Mouse (Mus musculus): ENCODE data around the gene Neurod6. TPM values are rescaled to one million over a fixed set of nuclear protein-coding genes. Genes with fewer than 3 reads are reported as not detected.
"Not testable (repeated sequence)": the region's sequence is repeated elsewhere in the genome, so short reads cannot be mapped to it uniquely, and the experiment has no call there.

Gene Neurod6
- polyA plus RNA-seq (2015; fragmentation: Nextera tagmentation; extraction: Ambion mirVana), result 0.09 and 0.29 TPM in 2 replicates

DNA sequence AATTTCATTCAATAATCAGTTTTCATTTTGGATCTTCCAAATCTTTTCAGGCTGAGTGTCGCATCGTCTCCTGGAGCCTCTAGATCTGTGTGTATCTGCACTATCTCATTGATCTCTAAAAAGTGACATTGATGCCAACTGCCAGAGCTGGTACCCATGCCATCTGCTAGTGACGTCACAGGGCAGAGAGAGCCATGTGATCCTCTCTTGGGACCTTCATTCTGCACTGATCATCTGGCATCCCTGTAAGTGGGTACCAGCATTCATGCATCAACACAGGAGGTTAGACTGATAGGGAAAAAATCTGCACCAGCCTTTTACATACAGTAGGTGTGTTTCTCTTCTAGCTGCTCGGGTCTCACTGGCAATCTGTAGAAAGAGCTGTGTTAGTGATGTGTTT is at the start of gene Neurod6:
Neurod6 (minus strand) TSS at position 290 of the 400 bp plus-strand sequence.
- Histone ChIP-seq H3K36me3 (no peaks in the 10 kb centered on the region), H3K4me1 (0 out of 2 replicates have a peak, but pooled peaks cover 4% of the 10 kb centered on the region), H3K27me3 (peaks cover 22% of the 10 kb centered on the region), H3K9ac (no peak within 1 kb of the TSS), H3K9me3 (no peaks in the 10 kb centered on the region), H3K27ac (no peak within 1 kb of the TSS), H3K4me3 (no peak within 1 kb of the TSS), H3K4me2 (no peak within 1 kb of the TSS)
- no peak for ATAC-seq (ENCODE audit: borderline replicate concordance, extremely low read depth, low FRiP score, low TSS enrichment)
- WGBS, result 67% methylated on average over 4 of the region's 4 CpGs

- Histone ChIP-seq H3K4me1 (no peaks in the 10 kb centered on the region), H3K27me3 (no peaks in the 10 kb centered on the region), H3K9me3 (no peaks in the 10 kb centered on the region), H3K27ac (no peak overlapping the region), H3K36me3 (no peaks in the 10 kb centered on the region), H3K4me3 (no peak overlapping the region), H3K4me2 (no peak overlapping the region), H3K9ac (no peak overlapping the region)
- WGBS, result 31% methylated on average over 5 of the region's 5 CpGs
- no peak for ATAC-seq (ENCODE audit: borderline replicate concordance, extremely low read depth, low FRiP score, low TSS enrichment)
These were observed 36.1 kb upstream of the Neurod6 start for GRCm38 (mm10) chr6:55717209-55717608.

GRCm38 (mm10) chr6:55715446-55715845 is 34.4 kb upstream of the Neurod6 start:
- no peaks in the 10 kb centered on the region for H3K36me3 ChIP-seq
- H3K27me3 ChIP-seq, result no peaks in the 10 kb centered on the region
- H3K4me3 ChIP-seq, result no peak overlapping the region
- H3K9ac ChIP-seq, result no peak overlapping the region
- WGBS, result 53% methylated on average over 6 of the region's 6 CpGs
- 0 out of 2 replicates have a peak overlapping the region, but pooled peaks have one; percentile 26 for H3K27ac ChIP-seq
- H3K9me3 ChIP-seq, result no peaks in the 10 kb centered on the region
- H3K4me2 ChIP-seq, result no peak overlapping the region
- no peaks in the 10 kb centered on the region for H3K4me1 ChIP-seq
- ATAC-seq (ENCODE audit: borderline replicate concordance, extremely low read depth, low FRiP score, low TSS enrichment), result peak; percentile 31; the same call in 1 of the 2 replicates

DNA sequence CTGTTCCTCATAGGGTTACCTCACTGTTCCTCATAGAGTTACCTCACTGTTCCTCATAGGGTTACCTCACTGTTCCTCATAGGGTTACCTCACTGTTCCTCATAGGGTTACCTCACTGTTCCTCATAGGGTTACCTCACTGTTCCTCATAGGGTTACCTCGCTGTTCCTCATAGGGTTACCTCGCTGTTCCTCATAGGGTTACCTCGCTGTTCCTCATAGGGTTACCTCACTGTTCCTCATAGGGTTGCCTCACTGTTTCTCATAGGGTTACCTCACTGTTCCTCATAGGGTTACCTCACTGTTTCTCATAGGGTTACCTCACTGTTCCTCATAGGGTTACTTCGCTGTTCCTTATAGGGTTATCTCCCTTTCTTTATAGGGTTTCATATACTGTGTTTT is 29.9 kb upstream of the Neurod6 start:
- H3K4me2 ChIP-seq; H3K9ac ChIP-seq; H3K27ac ChIP-seq; H3K4me3 ChIP-seq; ATAC-seq (ENCODE audit: borderline replicate concordance, extremely low read depth, low FRiP score, low TSS enrichment); H3K4me1 ChIP-seq; H3K9me3 ChIP-seq; H3K27me3 ChIP-seq; H3K36me3 ChIP-seq: not testable (repeated sequence)
- WGBS, result 68% methylated on average over 3 of the region's 4 CpGs

DNA sequence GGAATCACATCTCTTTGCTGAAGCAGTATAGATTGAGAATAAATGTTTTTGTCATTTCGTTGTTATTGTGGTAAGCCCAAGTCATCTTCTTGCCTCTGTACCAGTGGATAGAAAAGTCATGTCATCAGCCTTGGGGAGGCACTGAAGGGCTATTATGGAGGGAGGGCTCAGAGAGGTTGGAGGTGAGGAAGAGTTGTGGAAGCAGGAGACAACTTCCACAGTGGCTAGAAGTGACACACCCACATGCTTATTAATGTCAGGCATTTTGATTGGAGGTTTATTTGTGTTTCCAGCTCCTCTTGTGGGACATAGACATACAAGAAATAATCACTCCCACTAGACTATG is 23.7 kb upstream of the Neurod6 start:
- Histone ChIP-seq H3K4me3 (no peak overlapping the region), H3K36me3 (no peaks in the 10 kb centered on the region), H3K27me3 (no peaks in the 10 kb centered on the region), H3K4me1 (no peaks in the 10 kb centered on the region), H3K4me2 (no peak overlapping the region), H3K27ac (no peak overlapping the region), H3K9ac (no peak overlapping the region), H3K9me3 (no peaks in the 10 kb centered on the region)
- WGBS, result 89% methylated on average over 1 of the region's 1 CpGs
- no peak for ATAC-seq (ENCODE audit: borderline replicate concordance, extremely low read depth, low FRiP score, low TSS enrichment)

DNA sequence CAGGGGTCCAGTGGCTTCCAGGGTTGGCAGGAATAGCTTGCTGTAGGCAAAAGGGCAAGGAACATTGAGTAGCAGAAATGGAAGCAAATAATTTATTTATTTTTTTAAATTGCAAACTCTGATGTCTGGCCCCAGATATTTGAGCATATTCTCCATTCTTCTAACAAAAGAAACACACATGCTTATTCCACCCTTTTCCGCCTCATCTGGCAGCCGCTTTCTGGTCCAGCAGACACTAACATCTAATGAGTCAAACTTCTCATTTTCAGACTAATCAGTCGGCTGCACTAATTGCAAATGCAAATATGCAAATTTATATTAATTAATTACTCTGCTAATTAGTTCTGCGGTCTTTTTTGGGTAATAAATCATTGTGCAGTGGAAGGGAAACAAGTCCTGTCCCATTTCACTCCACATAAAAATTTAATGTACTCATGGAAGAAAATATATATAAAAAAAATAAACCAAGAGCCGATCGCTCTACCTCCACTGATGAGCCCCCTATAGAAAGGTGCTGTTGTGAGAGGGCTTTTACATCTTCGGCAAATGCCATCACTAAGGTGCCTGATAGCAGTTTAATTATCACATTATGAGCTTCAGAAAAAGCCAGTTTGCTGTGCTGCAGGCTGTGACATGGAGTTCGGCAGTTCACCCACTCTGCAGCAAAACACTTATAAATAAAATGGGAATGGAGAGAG is 23.1 kb upstream of the Neurod6 start:
- H3K9ac ChIP-seq, result no peak overlapping the region
- H3K27me3 ChIP-seq, result no peaks in the 10 kb centered on the region
- no peak overlapping the region for H3K27ac ChIP-seq
- H3K9me3 ChIP-seq, result no peaks in the 10 kb centered on the region
- H3K4me3 ChIP-seq, result no peak overlapping the region
- no peaks in the 10 kb centered on the region for H3K36me3 ChIP-seq
- H3K4me2 ChIP-seq, result no peak overlapping the region
- WGBS, result 82% methylated on average over 8 of the region's 8 CpGs
- ATAC-seq (ENCODE audit: borderline replicate concordance, extremely low read depth, low FRiP score, low TSS enrichment), result no peak
- H3K4me1 ChIP-seq, result no peaks in the 10 kb centered on the region

GRCm38 (mm10) chr6:55700392-55701386 is 19.6 kb upstream of the Neurod6 start:
- Histone ChIP-seq H3K9ac (no peak overlapping the region), H3K4me1 (no peaks in the 10 kb centered on the region), H3K36me3 (no peaks in the 10 kb centered on the region), H3K27ac (no peak overlapping the region), H3K27me3 (no peaks in the 10 kb centered on the region), H3K4me3 (no peak overlapping the region), H3K9me3 (no peaks in the 10 kb centered on the region), H3K4me2 (no peak overlapping the region)
- ATAC-seq (ENCODE audit: borderline replicate concordance, extremely low read depth, low FRiP score, low TSS enrichment), result no peak
- 57% methylated on average over 4 of the region's 4 CpGs for WGBS

DNA sequence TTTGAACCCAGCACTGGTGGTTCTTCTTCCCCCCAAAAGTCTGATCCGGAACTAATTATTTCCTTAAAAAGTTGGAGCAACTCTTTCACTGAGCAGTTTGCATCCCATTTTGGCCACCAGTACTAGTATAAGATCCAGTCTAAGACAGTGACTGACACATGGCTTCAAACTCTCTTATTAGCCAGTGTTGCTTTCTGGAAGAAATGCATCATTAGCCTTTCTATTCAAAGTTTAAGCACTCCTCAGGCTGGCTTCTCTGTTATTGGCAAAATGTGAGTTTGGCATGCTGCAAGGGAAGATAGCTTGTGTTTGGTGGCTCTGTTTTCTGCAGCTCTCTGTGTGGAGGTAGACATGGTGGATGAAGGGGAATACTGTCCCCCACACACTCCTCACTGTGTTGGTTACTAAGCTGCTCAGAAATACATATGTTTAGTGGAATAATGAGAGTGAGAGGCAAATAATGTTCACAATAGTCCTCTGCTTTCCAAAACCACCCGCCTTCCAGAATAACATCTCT is 9.0 kb upstream of the Neurod6 start:
- Histone ChIP-seq H3K4me2 (no peak overlapping the region), H3K4me1 (no peaks in the 10 kb centered on the region), H3K9ac (no peak overlapping the region), H3K9me3 (no peaks in the 10 kb centered on the region), H3K36me3 (no peaks in the 10 kb centered on the region), H3K27me3 (no peaks in the 10 kb centered on the region), H3K27ac (no peak overlapping the region), H3K4me3 (no peak overlapping the region)
- whole genome bisulfite sequencing, result 82% methylated on average over 2 of the region's 2 CpGs
- no peak for ATAC-seq (ENCODE audit: borderline replicate concordance, extremely low read depth, low FRiP score, low TSS enrichment)

DNA sequence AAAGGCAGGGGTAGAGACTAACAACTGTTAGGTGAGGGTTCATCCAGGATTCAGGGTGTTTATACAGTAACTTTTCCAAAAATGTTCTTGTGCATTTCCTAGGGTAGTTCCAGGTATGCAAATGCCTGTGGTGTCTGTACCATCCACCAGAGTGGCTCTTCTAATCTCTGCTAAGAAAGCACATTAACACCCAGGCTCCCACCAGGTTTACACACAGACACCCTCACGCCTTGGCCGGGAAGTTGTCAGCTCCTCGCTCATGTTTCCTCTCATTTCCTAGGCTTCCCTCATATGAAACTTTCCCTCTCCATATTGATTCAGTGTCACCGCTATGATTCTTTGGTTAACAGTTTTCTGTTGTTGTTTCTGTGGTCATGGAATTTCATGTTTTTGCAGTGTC is 2.4 kb upstream of the Neurod6 start:
- no peak overlapping the region for H3K9ac ChIP-seq
- no peaks in the 10 kb centered on the region for H3K4me1 ChIP-seq
- 51% methylated on average over 4 of the region's 4 CpGs for WGBS
- no peaks in the 10 kb centered on the region for H3K9me3 ChIP-seq
- ATAC-seq (ENCODE audit: borderline replicate concordance, extremely low read depth, low FRiP score, low TSS enrichment), result no peak
- H3K27ac ChIP-seq, result no peak overlapping the region
- H3K4me2 ChIP-seq, result no peak overlapping the region
- no peaks in the 10 kb centered on the region for H3K36me3 ChIP-seq
- peaks cover 4% of the 10 kb centered on the region; the same call in 1 of the 2 replicates for H3K27me3 ChIP-seq
- no peak overlapping the region for H3K4me3 ChIP-seq

DNA sequence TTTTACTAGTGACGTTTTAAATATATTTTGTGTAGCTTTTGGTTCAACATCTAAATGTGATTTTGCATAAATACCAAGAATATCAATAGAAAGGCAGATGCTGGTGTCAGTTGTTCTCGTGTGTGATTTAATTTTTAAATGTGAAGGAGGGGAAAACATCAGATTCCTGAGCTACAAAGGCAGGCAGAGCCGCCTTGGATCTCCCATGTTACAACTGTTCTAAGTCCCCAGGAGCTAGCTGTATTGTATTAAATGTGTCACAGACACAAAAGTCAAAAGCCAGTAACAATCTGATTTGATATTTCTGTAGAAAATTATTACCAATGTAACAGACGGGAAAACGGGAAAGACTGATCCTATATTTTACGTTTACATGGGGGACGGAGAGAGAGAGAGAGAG is 1.8 kb upstream of the Neurod6 start:
- H3K27ac ChIP-seq, result no peak overlapping the region
- no peak for ATAC-seq (ENCODE audit: borderline replicate concordance, extremely low read depth, low FRiP score, low TSS enrichment)
- H3K9me3 ChIP-seq, result no peaks in the 10 kb centered on the region
- H3K4me2 ChIP-seq, result no peak overlapping the region
- H3K27me3 ChIP-seq, result peaks cover 7% of the 10 kb centered on the region; the same call in 1 of the 2 replicates
- H3K4me3 ChIP-seq, result no peak overlapping the region
- H3K4me1 ChIP-seq, result no peaks in the 10 kb centered on the region
- no peaks in the 10 kb centered on the region for H3K36me3 ChIP-seq
- no peak overlapping the region for H3K9ac ChIP-seq
- WGBS, result 56% methylated on average over 7 of the region's 7 CpGs

DNA sequence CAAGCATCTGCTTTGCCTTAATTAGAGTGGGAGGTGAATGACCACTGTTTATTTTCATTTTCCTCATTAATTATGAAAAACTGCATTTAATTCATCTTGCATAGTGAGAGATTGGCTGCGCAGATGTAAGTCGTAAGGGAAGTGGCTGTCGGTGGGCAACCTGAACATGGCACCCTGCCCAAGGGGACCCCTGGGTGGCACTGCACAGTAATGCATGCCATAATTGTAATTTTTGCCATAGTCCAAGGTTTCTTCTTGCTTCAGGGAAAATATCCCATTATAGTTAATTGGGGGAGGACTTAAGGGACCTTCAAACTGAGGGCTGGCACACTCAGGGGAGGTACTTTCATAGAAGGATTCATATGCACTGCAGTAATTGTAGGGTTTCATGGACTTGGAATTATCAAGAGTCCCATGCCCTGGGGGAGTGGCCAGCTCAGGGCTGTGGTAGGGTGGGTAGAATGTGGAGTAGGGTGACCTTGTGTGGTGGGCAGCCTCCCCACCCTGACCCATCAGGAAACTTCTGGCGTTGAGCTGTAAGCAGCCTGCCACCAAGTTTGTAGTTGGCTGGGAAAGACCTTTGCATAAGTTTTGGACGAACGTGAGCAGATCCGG is 2.4 kb downstream of the Neurod6 start:
- WGBS, result 83% methylated on average over 7 of the region's 7 CpGs
- Histone ChIP-seq H3K9ac (no peak overlapping the region), H3K4me2 (no peak overlapping the region), H3K4me3 (no peak overlapping the region), H3K9me3 (no peaks in the 10 kb centered on the region), H3K27ac (no peak overlapping the region), H3K27me3 (peaks cover 28% of the 10 kb centered on the region), H3K36me3 (no peaks in the 10 kb centered on the region), H3K4me1 (0 out of 2 replicates have a peak, but pooled peaks cover 4% of the 10 kb centered on the region)
- no peak for ATAC-seq (ENCODE audit: borderline replicate concordance, extremely low read depth, low FRiP score, low TSS enrichment)
